Mouse (Mus musculus) gastrocnemius, adult 2 months (tissue): ENCODE data around the gene Rhbdf2. TPM values are rescaled to one million over a fixed set of nuclear protein-coding genes. Genes with fewer than 3 reads are reported as not detected.
"Not testable (repeated sequence)": the region's sequence is repeated elsewhere in the genome, so short reads cannot be mapped to it uniquely, and the experiment has no call there.

ENCODE experiments used
- DNase-seq: peaks from one replicate; pipeline ENCODE4 v3.0.0; 2022
- H3K27ac ChIP-seq: fragments of 200-600 bp; 2 replicates; pipeline ENCODE4 v1.8.1; 2022; ENCODE audit warnings: mild to moderate bottlenecking
- H3K4me3 ChIP-seq: fragments of 200-600 bp; 2 replicates; pipeline ENCODE4 v1.8.1; 2022; ENCODE audit warnings: mild to moderate bottlenecking, moderate library complexity
- CTCF ChIP-seq: fragments of 200-600 bp; IDR thresholded peaks from 2 replicates; pipeline ENCODE4 v1.8.1; 2022; ENCODE audit warnings: antibody characterized with exemption, mild to moderate bottlenecking, moderate library complexity
- intact Hi-C: fragments of 180-260 bp; cut with DNase I; formaldehyde crosslinking; loops from one replicate; pipeline ENCODE4 v1.15.1; 2025
- total RNA-seq, 2 experiments: library from RNA; stranded (reverse); gene quantifications; 2 replicates each; pipeline ENCODE4 v1.2.3; 2021

Rhbdf2 gene
- total RNA-seq, 2 experiments from 2014 or later: 11.6 to 14.4 TPM

GRCm38 (mm10) chr11:116619156-116619555 is 7.7 kb downstream of the Rhbdf2 start:
- peak overlapping the region; percentile 98 for H3K27ac ChIP-seq
- no peak for TF ChIP-seq CTCF
- DNase-seq: peak; percentile 74

GRCm38 (mm10) chr11:116618666-116619065 is 8.2 kb downstream of the Rhbdf2 start:
- intact Hi-C loops: no loop called here
- peak overlapping the region; percentile 98 for H3K27ac ChIP-seq
- TF ChIP-seq CTCF: no peak
- no peak for DNase-seq
- no peak overlapping the region for H3K4me3 ChIP-seq

More at GRCm38 (mm10) chr11:116619156-116619555, 7.7 kb downstream of the Rhbdf2 start:
- peak overlapping the region; percentile 80 for H3K4me3 ChIP-seq
- intact Hi-C loops: no loop called here

- peak; percentile 54 for DNase-seq
- intact Hi-C loops: no loop called here
- H3K27ac ChIP-seq: peak overlapping the region; percentile 98
- peak overlapping the region; percentile 2; the same call in 1 of the 2 replicates for H3K4me3 ChIP-seq
- TF ChIP-seq CTCF: no peak
Observed at GRCm38 (mm10) chr11:116617641-116618040, 9.2 kb downstream of the Rhbdf2 start.

- TF ChIP-seq CTCF: no peak
- H3K4me3 ChIP-seq: peak overlapping the region; percentile 38
- peak; percentile 26 for DNase-seq
- intact Hi-C loops: no loop called here
- peak overlapping the region; percentile 98 for H3K27ac ChIP-seq
Observed at GRCm38 (mm10) chr11:116616438-116617118, 10.2 kb downstream of the Rhbdf2 start.

GRCm38 (mm10) chr11:116615735-116616437 is 10.9 kb downstream of the Rhbdf2 start:
- peak; percentile 46 for TF ChIP-seq CTCF
- Histone ChIP-seq H3K27ac (peak overlapping the region; percentile 98), H3K4me3 (peak overlapping the region; percentile 38)
- intact Hi-C loops: no loop called here
- DNase-seq: peak; percentile 62

GRCm38 (mm10) chr11:116613234-116613633 is 13.6 kb downstream of the Rhbdf2 start:
- Histone ChIP-seq H3K27ac (peak overlapping the region; percentile 68), H3K4me3 (no peak overlapping the region)
- intact Hi-C loops: no loop called here
- TF ChIP-seq CTCF: no peak
- peak; percentile 44 for DNase-seq

- peak overlapping the region; percentile 68 for H3K27ac ChIP-seq
- DNase-seq: no peak
- TF ChIP-seq CTCF: no peak
- intact Hi-C loops: no loop called here
- no peak overlapping the region for H3K4me3 ChIP-seq
Observed at GRCm38 (mm10) chr11:116612554-116612953, 14.3 kb downstream of the Rhbdf2 start.

- H3K27ac ChIP-seq: no peak overlapping the region
- no peak for DNase-seq
- intact Hi-C loops: no loop called here
- TF ChIP-seq CTCF: no peak
- no peak overlapping the region for H3K4me3 ChIP-seq
Observed at GRCm38 (mm10) chr11:116611883-116612282, 14.9 kb downstream of the Rhbdf2 start.

- H3K27ac ChIP-seq, DNase-seq, H3K4me3 ChIP-seq, intact Hi-C loops: not testable (repeated sequence)
Observed at GRCm38 (mm10) chr11:116611168-116611567, 15.7 kb downstream of the Rhbdf2 start.

GRCm38 (mm10) chr11:116609965-116610630 is 16.7 kb downstream of the Rhbdf2 start:
- Histone ChIP-seq H3K4me3 (no peak overlapping the region), H3K27ac (no peak overlapping the region)
- intact Hi-C loops: no loop called here
- DNase-seq: peak; percentile 7
- no peak for TF ChIP-seq CTCF

GRCm38 (mm10) chr11:116607717-116608116 is 19.1 kb downstream of the Rhbdf2 start:
- intact Hi-C loops: no loop called here
- DNase-seq: no peak
- Histone ChIP-seq H3K4me3 (no peak overlapping the region), H3K27ac (no peak overlapping the region)
- no peak for TF ChIP-seq CTCF

- intact Hi-C loops: no loop called here
- no peak overlapping the region for H3K4me3 ChIP-seq
- no peak for TF ChIP-seq CTCF
- no peak overlapping the region for H3K27ac ChIP-seq
- DNase-seq: no peak
Observed at GRCm38 (mm10) chr11:116604097-116604496, 22.7 kb downstream of the Rhbdf2 start.

- DNase-seq: peak; percentile 60
- Histone ChIP-seq H3K27ac (no peak overlapping the region), H3K4me3 (no peak overlapping the region)
- TF ChIP-seq CTCF: peak; percentile 69
- intact Hi-C loops: loop anchor here (2.0 kb wide), 1 partner anchor 25 kb away; no protein-coding TSS in a partner anchor
Observed at GRCm38 (mm10) chr11:116603339-116603738, 23.5 kb downstream of the Rhbdf2 start.
